Mouse (Mus musculus): Measurements from ENCODE around the gene Zfyve9.

Zfyve9 gene

DNA sequence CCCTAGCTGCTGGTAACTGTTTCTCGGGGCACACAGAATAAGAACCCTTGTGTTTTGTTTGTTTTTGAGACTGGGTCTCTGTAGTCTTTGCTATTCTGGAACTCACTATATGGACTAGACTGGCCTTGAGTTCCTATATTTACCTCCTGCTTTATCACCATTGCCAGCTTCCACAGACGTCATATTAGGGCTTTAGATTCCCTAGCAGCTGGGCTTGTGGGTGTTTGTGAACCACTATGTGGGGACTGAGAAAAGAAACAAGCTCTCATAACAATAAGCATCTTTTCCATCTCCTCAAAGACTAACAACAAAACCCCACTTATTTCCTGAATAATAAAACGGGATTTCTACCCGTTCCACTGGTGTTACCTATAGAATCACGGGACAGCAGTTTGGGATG is 169.7 kb downstream of the Zfyve9 start:
- no peak for DNase-seq (ENCODE audit: low spot score)

GRCm38 (mm10) chr4:108608651-108609050 is 171.9 kb downstream of the Zfyve9 start:
- DNase-seq (ENCODE audit: low spot score), result no peak

- no peak for DNase-seq (ENCODE audit: low spot score)
Measured at GRCm38 (mm10) chr4:108601870-108602269, 178.7 kb downstream of the Zfyve9 start.

GRCm38 (mm10) chr4:108598306-108598705 is 182.3 kb downstream of the Zfyve9 start:
- DNase-seq (ENCODE audit: low spot score), result no peak

- DNase-seq (ENCODE audit: low spot score), result no peak
Measured at GRCm38 (mm10) chr4:108595785-108596184, 184.8 kb downstream of the Zfyve9 start.

DNA sequence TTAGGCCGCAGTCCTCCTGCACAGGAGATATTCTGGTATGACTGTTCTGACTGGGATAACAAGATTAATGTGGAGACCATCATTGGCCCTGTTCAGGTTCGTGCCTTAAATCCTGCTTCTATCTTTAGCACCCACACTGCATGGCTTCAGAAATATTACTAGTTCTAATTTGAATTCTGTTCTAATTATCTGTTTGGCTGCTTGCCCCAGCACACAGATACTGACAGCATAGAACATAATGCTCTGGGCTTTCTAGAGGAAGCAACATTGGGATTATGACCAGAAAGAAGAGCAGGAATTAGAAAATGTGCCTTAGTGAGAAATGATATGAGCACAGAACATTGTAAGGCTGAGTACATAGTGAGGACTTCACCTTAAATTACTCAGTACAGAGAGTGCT is 187.2 kb downstream of the Zfyve9 start:
- DNase-seq (ENCODE audit: low spot score), result no peak

Measured in yolk sac, embryonic 10.5 days (tissue).